Mouse (Mus musculus): ENCODE measurements around the gene Galt. TPM values are rescaled to one million over a fixed set of nuclear protein-coding genes. Genes with fewer than 3 reads are reported as not detected.
"Not testable (repeated sequence)": the region's sequence is repeated elsewhere in the genome, so short reads cannot be mapped to it uniquely, and the experiment has no call there.

Galt gene
- polyA plus RNA-seq, 1 experiment from 2014 or later, result 42.6 TPM

GRCm38 (mm10) chr4:41760911-41761310, 5.9 kb downstream of the Galt start:
- peaks cover 31% of the 10 kb centered on the region for H3K4me1 ChIP-seq (ENCODE audit: control insufficient read depth, insufficient read depth, low read length)
- WGBS, result 67% methylated on average over 4 of the region's 4 CpGs
- no peaks in the 10 kb centered on the region for H3K27me3 ChIP-seq (ENCODE audit: control insufficient read depth, insufficient read depth, low read length)
- peak overlapping the region; percentile 97 for H3K27ac ChIP-seq (replicated peaks; ENCODE audit: low read depth, low read length)
- peak overlapping the region; percentile 62 for H3K9ac ChIP-seq (ENCODE audit: low read length)
- H3K9me3 ChIP-seq (ENCODE audit: control insufficient read depth, low read length), result no peaks in the 10 kb centered on the region
- peaks cover 2% of the 10 kb centered on the region; the same call in 1 of the 2 replicates for H3K36me3 ChIP-seq (ENCODE audit: control insufficient read depth, insufficient read depth, low read length)
- peak overlapping the region; percentile 90 for H3K4me2 ChIP-seq (ENCODE audit: low read depth, severe bottlenecking)
- no peak for DNase-seq (ENCODE audit: low spot score)
- peak overlapping the region; percentile 48 for H3K4me3 ChIP-seq (ENCODE audit: low read depth, low read length)
- peak; percentile 33; the same call in 1 of the 2 replicates for ATAC-seq (ENCODE audit: insufficient number of reproducible peaks, low FRiP score, low TSS enrichment, low read depth)

GRCm38 (mm10) chr4:41761680-41762079, 6.7 kb downstream of the Galt start:
- peak; percentile 41 for DNase-seq (ENCODE audit: low spot score)
- peaks cover 25% of the 10 kb centered on the region for H3K4me1 ChIP-seq (ENCODE audit: control insufficient read depth, insufficient read depth, low read length)
- ATAC-seq (ENCODE audit: insufficient number of reproducible peaks, low FRiP score, low TSS enrichment, low read depth), result no peak

GRCm38 (mm10) chr4:41762099-41762687, 7.2 kb downstream of the Galt start:
- Histone ChIP-seq H3K27me3 (ENCODE audit: control insufficient read depth, insufficient read depth, low read length) (no peaks in the 10 kb centered on the region), H3K27ac (replicated peaks; ENCODE audit: low read depth, low read length) (peak overlapping the region; percentile 97), H3K4me3 (ENCODE audit: low read depth, low read length) (peak overlapping the region; percentile 26), H3K9me3 (ENCODE audit: control insufficient read depth, low read length) (no peaks in the 10 kb centered on the region), H3K4me1 (ENCODE audit: control insufficient read depth, insufficient read depth, low read length) (peaks cover 25% of the 10 kb centered on the region), H3K36me3 (ENCODE audit: control insufficient read depth, insufficient read depth, low read length) (peaks cover 2% of the 10 kb centered on the region; the same call in 1 of the 2 replicates), H3K9ac (ENCODE audit: low read length) (peak overlapping the region; percentile 45), H3K4me2 (ENCODE audit: low read depth, severe bottlenecking) (peak overlapping the region; percentile 90)
- ATAC-seq (ENCODE audit: insufficient number of reproducible peaks, low FRiP score, low TSS enrichment, low read depth) (peak; percentile 82), DNase-seq (ENCODE audit: low spot score) (peak; percentile 84)
- 12% methylated on average over 8 of the region's 8 CpGs for WGBS

More at GRCm38 (mm10) chr4:41761680-41762079, 6.7 kb downstream of the Galt start:
- H3K36me3 ChIP-seq (ENCODE audit: control insufficient read depth, insufficient read depth, low read length), result peaks cover 2% of the 10 kb centered on the region; the same call in 1 of the 2 replicates
- no peaks in the 10 kb centered on the region for H3K9me3 ChIP-seq (ENCODE audit: control insufficient read depth, low read length)
- H3K4me3 ChIP-seq (ENCODE audit: low read depth, low read length), result peak overlapping the region; percentile 48
- peak overlapping the region; percentile 97 for H3K27ac ChIP-seq (replicated peaks; ENCODE audit: low read depth, low read length)
- no peaks in the 10 kb centered on the region for H3K27me3 ChIP-seq (ENCODE audit: control insufficient read depth, insufficient read depth, low read length)
- H3K9ac ChIP-seq (ENCODE audit: low read length), result peak overlapping the region; percentile 13; the same call in 1 of the 2 replicates
- peak overlapping the region; percentile 90 for H3K4me2 ChIP-seq (ENCODE audit: low read depth, severe bottlenecking)

GRCm38 (mm10) chr4:41762688-41763114, 7.7 kb downstream of the Galt start:
- H3K36me3 ChIP-seq (ENCODE audit: control insufficient read depth, insufficient read depth, low read length); H3K27me3 ChIP-seq (ENCODE audit: control insufficient read depth, insufficient read depth, low read length); H3K9me3 ChIP-seq (ENCODE audit: control insufficient read depth, low read length): not testable (repeated sequence)
- peak overlapping the region; percentile 97 for H3K27ac ChIP-seq (replicated peaks; ENCODE audit: low read depth, low read length)
- peak overlapping the region; percentile 26 for H3K4me3 ChIP-seq (ENCODE audit: low read depth, low read length)
- WGBS, result 10% methylated on average over 8 of the region's 8 CpGs
- H3K9ac ChIP-seq (ENCODE audit: low read length), result peak overlapping the region; percentile 45
- H3K4me1 ChIP-seq (ENCODE audit: control insufficient read depth, insufficient read depth, low read length), result peaks cover 25% of the 10 kb centered on the region
- DNase-seq (ENCODE audit: low spot score), result peak; percentile 84
- ATAC-seq (ENCODE audit: insufficient number of reproducible peaks, low FRiP score, low TSS enrichment, low read depth), result peak; percentile 75; the same call in 1 of the 2 replicates
- H3K4me2 ChIP-seq (ENCODE audit: low read depth, severe bottlenecking), result peak overlapping the region; percentile 90

- not testable (repeated sequence) for H3K9me3 ChIP-seq (ENCODE audit: control insufficient read depth, low read length); H3K36me3 ChIP-seq (ENCODE audit: control insufficient read depth, insufficient read depth, low read length); H3K9ac ChIP-seq (ENCODE audit: low read length); ATAC-seq (ENCODE audit: insufficient number of reproducible peaks, low FRiP score, low TSS enrichment, low read depth); DNase-seq (ENCODE audit: low spot score); H3K27me3 ChIP-seq (ENCODE audit: control insufficient read depth, insufficient read depth, low read length); H3K4me3 ChIP-seq (ENCODE audit: low read depth, low read length)
- WGBS, result 56% methylated on average over 4 of the region's 6 CpGs
- H3K27ac ChIP-seq (replicated peaks; ENCODE audit: low read depth, low read length), result peak overlapping the region; percentile 97
- H3K4me1 ChIP-seq (ENCODE audit: control insufficient read depth, insufficient read depth, low read length), result peaks cover 25% of the 10 kb centered on the region
- H3K4me2 ChIP-seq (ENCODE audit: low read depth, severe bottlenecking), result peak overlapping the region; percentile 90
These were observed 8.1 kb downstream of the Galt start for GRCm38 (mm10) chr4:41763176-41763575.

- H3K9ac ChIP-seq (ENCODE audit: low read length), result not testable (repeated sequence)
- WGBS, result 83% methylated on average over 10 of the region's 10 CpGs
These were observed 12.3 kb downstream of the Galt start for GRCm38 (mm10) chr4:41767301-41767700.

GRCm38 (mm10) chr4:41772946-41773345, 17.9 kb downstream of the Galt start:
- Histone ChIP-seq H3K4me2 (ENCODE audit: low read depth, severe bottlenecking) (peak overlapping the region; percentile 36; the same call in 1 of the 2 replicates), H3K4me3 (ENCODE audit: low read depth, low read length) (peak overlapping the region; percentile 12; the same call in 1 of the 2 replicates)
- H3K9ac ChIP-seq (ENCODE audit: low read length); ATAC-seq (ENCODE audit: insufficient number of reproducible peaks, low FRiP score, low TSS enrichment, low read depth); H3K9me3 ChIP-seq (ENCODE audit: control insufficient read depth, low read length); DNase-seq (ENCODE audit: low spot score); H3K27ac ChIP-seq (replicated peaks; ENCODE audit: low read depth, low read length); H3K36me3 ChIP-seq (ENCODE audit: control insufficient read depth, insufficient read depth, low read length); H3K27me3 ChIP-seq (ENCODE audit: control insufficient read depth, insufficient read depth, low read length); H3K4me1 ChIP-seq (ENCODE audit: control insufficient read depth, insufficient read depth, low read length): not testable (repeated sequence)
- WGBS, result 2% methylated on average over 7 of the region's 16 CpGs

More at GRCm38 (mm10) chr4:41767301-41767700, 12.3 kb downstream of the Galt start:
- not testable (repeated sequence) for DNase-seq (ENCODE audit: low spot score); H3K4me2 ChIP-seq (ENCODE audit: low read depth, severe bottlenecking); H3K9me3 ChIP-seq (ENCODE audit: control insufficient read depth, low read length); H3K27me3 ChIP-seq (ENCODE audit: control insufficient read depth, insufficient read depth, low read length); H3K4me1 ChIP-seq (ENCODE audit: control insufficient read depth, insufficient read depth, low read length); H3K36me3 ChIP-seq (ENCODE audit: control insufficient read depth, insufficient read depth, low read length); H3K4me3 ChIP-seq (ENCODE audit: low read depth, low read length); ATAC-seq (ENCODE audit: insufficient number of reproducible peaks, low FRiP score, low TSS enrichment, low read depth); H3K27ac ChIP-seq (replicated peaks; ENCODE audit: low read depth, low read length)

- Histone ChIP-seq H3K4me3 (ENCODE audit: low read depth, low read length) (peak overlapping the region; percentile 23; the same call in 1 of the 2 replicates), H3K4me2 (ENCODE audit: low read depth, severe bottlenecking) (peak overlapping the region; percentile 33; the same call in 1 of the 2 replicates)
- peak; percentile 71 for DNase-seq (ENCODE audit: low spot score)
- H3K27me3 ChIP-seq (ENCODE audit: control insufficient read depth, insufficient read depth, low read length); H3K9me3 ChIP-seq (ENCODE audit: control insufficient read depth, low read length); H3K36me3 ChIP-seq (ENCODE audit: control insufficient read depth, insufficient read depth, low read length); H3K9ac ChIP-seq (ENCODE audit: low read length); ATAC-seq (ENCODE audit: insufficient number of reproducible peaks, low FRiP score, low TSS enrichment, low read depth); H3K27ac ChIP-seq (replicated peaks; ENCODE audit: low read depth, low read length); H3K4me1 ChIP-seq (ENCODE audit: control insufficient read depth, insufficient read depth, low read length): not testable (repeated sequence)
- under 1% methylated on average over 14 of the region's 25 CpGs for whole genome bisulfite sequencing
These were observed 18.5 kb downstream of the Galt start for GRCm38 (mm10) chr4:41773502-41773901.
